Mouse (Mus musculus): Measurements from ENCODE around the gene Golga2.

DNA sequence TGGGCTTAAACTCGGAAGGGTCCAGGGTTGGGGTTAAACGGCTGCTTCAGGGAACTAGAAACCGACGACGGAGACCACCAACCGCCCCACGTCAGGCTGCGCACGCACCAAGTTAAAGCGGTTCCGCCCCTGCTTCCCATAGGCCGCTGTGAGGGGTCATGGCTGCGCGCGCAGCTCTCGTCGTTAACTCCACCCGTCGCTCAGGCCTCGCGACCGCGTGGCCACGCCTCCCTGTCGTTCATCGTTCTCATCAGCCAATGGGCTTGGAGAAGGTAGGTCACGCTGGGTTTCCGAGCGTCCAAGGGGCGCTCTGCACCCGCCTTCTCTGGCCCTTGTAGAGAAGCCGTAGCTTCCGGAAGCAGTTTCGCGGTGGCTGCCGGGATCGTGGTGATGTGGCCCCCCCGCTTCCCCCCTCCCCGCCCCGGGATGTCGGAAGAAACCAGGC lies 761 bp downstream of the Golga2 start, which contains the start of gene Swi5:
- TF ChIP-seq CTCF (IDR thresholded peaks at IDR 0.05; ENCODE audit: low read depth) (no peak), EP300 (IDR thresholded peaks at IDR 0.05; ENCODE audit: low read depth) (no peak)

Data from liver, postnatal 0 days (tissue).